Mouse (Mus musculus) stomach, embryonic 16.5 days (tissue): ENCODE data around the gene Fto. TPM values are rescaled to one million over a fixed set of nuclear protein-coding genes. Genes with fewer than 3 reads are reported as not detected.

Experiments used
- ATAC-seq: fragments of 200-750 bp; cut with Nextera tagmentation; 2 replicates; pipeline ENCODE4 v1.8.0; 2017; ENCODE audit warnings: moderate number of reproducible peaks, moderate TSS enrichment; ENCODE audit not compliant: insufficient read depth, low FRiP score
- H3K27ac ChIP-seq: fragments of 300-500 bp; sonication (generic); 2 replicates; pipeline ENCODE4 v1.5.1; 2014; ENCODE audit warnings: low read length
- H3K27me3 ChIP-seq: fragments of 300-500 bp; sonication (generic); 2 replicates; pipeline ENCODE4 v1.6.1; 2014; ENCODE audit warnings: low read length, control low read depth, mixed read lengths; ENCODE audit not compliant: control insufficient read depth, insufficient read depth
- H3K36me3 ChIP-seq: fragments of 300-500 bp; sonication (generic); 2 replicates; pipeline ENCODE4 v1.6.1; 2014; ENCODE audit warnings: low read length; ENCODE audit not compliant: control insufficient read depth, insufficient read depth
- H3K4me1 ChIP-seq: fragments of 300-500 bp; sonication (generic); 2 replicates; pipeline ENCODE4 v1.6.1; 2014; ENCODE audit warnings: low read length, control low read depth, mixed read lengths; ENCODE audit not compliant: control insufficient read depth, insufficient read depth
- H3K4me2 ChIP-seq: fragments of 300-500 bp; sonication (generic); 2 replicates; pipeline ENCODE4 v1.6.1; 2014; ENCODE audit warnings: low read depth, low read length, mixed read lengths
- H3K4me3 ChIP-seq: fragments of 300-500 bp; sonication (generic); replicated peaks from 2 replicates; pipeline ENCODE4 v1.5.1; 2014; ENCODE audit warnings: mild to moderate bottlenecking, low read length
- H3K9ac ChIP-seq: fragments of 300-500 bp; sonication (generic); 2 replicates; pipeline ENCODE4 v1.6.1; 2014; ENCODE audit warnings: low read length
- H3K9me3 ChIP-seq: fragments of 300-500 bp; sonication (generic); replicated peaks from 2 replicates; pipeline ENCODE4 v1.6.1; 2016; ENCODE audit warnings: low read length, control low read depth; ENCODE audit not compliant: control insufficient read depth
- WGBS: fragments of 180-500 bp; shearing (Covaris S2); extraction: QIAGEN DNeasy Blood & Tissue Kit; methylation state at CpG from one replicate; pipeline ENCODE4 v1.1.7; 2014; 5-methylcytosine and 5-hydroxymethylcytosine counted together
- polyA plus RNA-seq: library from polyadenylated mRNA; unstranded; fragments of >200 nt; fragmentation: Nextera tagmentation; extraction: Ambion mirVana; gene quantifications from 2 replicates; pipeline ENCODE4 v1.2.1, GENCODE M21; 2015

Fto gene
- polyA plus RNA-seq, 1 experiment from 2014 or later: 73.4 TPM

- Histone ChIP-seq H3K4me2 (no peak overlapping the region), H3K36me3 (no peaks in the 10 kb centered on the region), H3K4me3 (no peak overlapping the region), H3K4me1 (peaks cover 10% of the 10 kb centered on the region; the same call in 1 of the 2 replicates), H3K9ac (no peak overlapping the region), H3K27ac (no peak overlapping the region), H3K9me3 (no peaks in the 10 kb centered on the region), H3K27me3 (no peaks in the 10 kb centered on the region)
- 70% methylated on average over 2 of the region's 2 CpGs for WGBS
- no peak for ATAC-seq
Observed at GRCm38 (mm10) chr8:91487456-91487855, 174.1 kb downstream of the Fto start.

DNA sequence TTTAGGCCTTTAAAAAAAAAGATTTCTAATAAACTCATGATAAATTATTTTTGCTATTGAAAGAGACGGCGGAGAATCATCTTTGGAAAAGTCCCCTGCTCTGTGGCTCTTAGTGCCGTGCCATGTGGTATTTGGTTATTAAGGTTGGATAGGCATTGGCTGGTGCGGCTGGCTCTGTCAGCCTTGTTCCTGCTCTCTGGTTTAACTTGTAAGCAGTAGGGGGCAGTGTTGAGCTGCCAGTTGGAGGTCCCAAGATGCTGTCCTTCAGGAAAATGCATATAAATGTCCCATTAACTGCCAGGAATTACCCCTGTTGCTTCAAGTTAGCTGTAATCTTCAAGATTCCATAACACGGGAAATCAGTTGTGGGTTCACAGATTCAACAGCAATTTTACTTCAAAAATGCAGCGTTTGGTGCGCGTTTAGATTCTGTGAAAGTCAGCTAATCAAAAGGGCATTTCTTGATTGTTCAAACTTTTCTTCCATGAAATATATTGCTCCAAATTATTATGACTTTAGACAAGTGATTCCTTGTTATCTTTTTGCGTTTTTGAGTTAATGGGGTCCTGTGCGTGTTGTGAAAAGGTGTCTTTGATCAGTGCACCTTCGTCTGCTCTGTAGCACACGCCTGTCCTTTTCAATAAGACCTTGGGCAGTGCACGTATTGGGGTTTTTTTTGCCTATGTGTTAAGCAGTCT, 174.9 kb downstream of the Fto start:
- Histone ChIP-seq H3K9ac (no peak overlapping the region), H3K27ac (0 out of 2 replicates have a peak overlapping the region, but pooled peaks have one; percentile 57), H3K27me3 (no peaks in the 10 kb centered on the region), H3K9me3 (no peaks in the 10 kb centered on the region), H3K4me2 (no peak overlapping the region), H3K4me1 (peaks cover 7% of the 10 kb centered on the region; the same call in 1 of the 2 replicates), H3K36me3 (no peaks in the 10 kb centered on the region), H3K4me3 (no peak overlapping the region)
- ATAC-seq: 0 out of 2 replicates have a peak, but pooled peaks have one; percentile 25
- 56% methylated on average over 13 of the region's 13 CpGs for WGBS

- Histone ChIP-seq H3K4me1 (peaks cover 7% of the 10 kb centered on the region; the same call in 1 of the 2 replicates), H3K27me3 (no peaks in the 10 kb centered on the region), H3K9me3 (no peaks in the 10 kb centered on the region), H3K27ac (peak overlapping the region; percentile 57), H3K4me2 (no peak overlapping the region), H3K9ac (no peak overlapping the region; the same call in 1 of the 2 replicates), H3K4me3 (no peak overlapping the region), H3K36me3 (no peaks in the 10 kb centered on the region)
- ATAC-seq: no peak
- 71% methylated on average over 10 of the region's 10 CpGs for WGBS
Observed at GRCm38 (mm10) chr8:91488784-91489450, 175.6 kb downstream of the Fto start.

DNA sequence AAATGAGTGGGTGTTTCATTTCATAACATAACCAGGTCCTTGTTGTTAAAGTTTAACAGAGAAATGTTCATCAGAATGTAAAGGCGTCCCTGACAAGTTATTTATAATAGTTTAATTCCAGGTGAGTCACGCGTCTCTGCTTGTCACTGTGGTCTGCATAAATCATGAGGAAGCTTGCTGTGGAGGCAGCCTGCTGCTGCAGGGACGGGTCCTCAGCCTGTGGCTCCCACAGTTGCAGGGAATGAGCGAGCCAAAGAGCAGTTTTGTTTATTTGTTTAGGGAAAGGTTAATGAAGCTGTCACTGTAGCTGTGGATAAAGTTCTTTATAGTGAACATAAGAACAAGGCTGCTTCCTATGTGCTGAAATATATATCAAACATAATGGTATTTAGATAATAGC, 176.7 kb downstream of the Fto start:
- Histone ChIP-seq H3K9ac (no peak overlapping the region), H3K4me2 (no peak overlapping the region), H3K36me3 (no peaks in the 10 kb centered on the region), H3K9me3 (no peaks in the 10 kb centered on the region), H3K27me3 (no peaks in the 10 kb centered on the region), H3K4me1 (peaks cover 7% of the 10 kb centered on the region; the same call in 1 of the 2 replicates), H3K27ac (no peak overlapping the region), H3K4me3 (no peak overlapping the region)
- ATAC-seq: no peak; the same call in 1 of the 2 replicates
- 42% methylated on average over 5 of the region's 5 CpGs for WGBS

GRCm38 (mm10) chr8:91493373-91493772, 180.0 kb downstream of the Fto start:
- Histone ChIP-seq H3K4me1 (peaks cover 7% of the 10 kb centered on the region; the same call in 1 of the 2 replicates), H3K4me3 (no peak overlapping the region), H3K36me3 (no peaks in the 10 kb centered on the region), H3K27ac (no peak overlapping the region), H3K9me3 (no peaks in the 10 kb centered on the region), H3K9ac (no peak overlapping the region), H3K4me2 (no peak overlapping the region), H3K27me3 (no peaks in the 10 kb centered on the region)
- WGBS: 65% methylated on average over 8 of the region's 8 CpGs
- ATAC-seq: no peak

- no peak for ATAC-seq
- no peaks in the 10 kb centered on the region for H3K36me3 ChIP-seq
- no peak overlapping the region for H3K4me2 ChIP-seq
- H3K27me3 ChIP-seq: no peaks in the 10 kb centered on the region
- H3K27ac ChIP-seq: no peak overlapping the region
- no peaks in the 10 kb centered on the region for H3K9me3 ChIP-seq
- WGBS: 62% methylated on average over 10 of the region's 10 CpGs
- H3K4me3 ChIP-seq: no peak overlapping the region
- H3K9ac ChIP-seq: no peak overlapping the region
- H3K4me1 ChIP-seq: 0 out of 2 replicates have a peak, but pooled peaks cover 3% of the 10 kb centered on the region
Observed at GRCm38 (mm10) chr8:91494501-91495259, 181.4 kb downstream of the Fto start.

- Histone ChIP-seq H3K27ac (no peak overlapping the region), H3K36me3 (no peaks in the 10 kb centered on the region), H3K4me1 (no peaks in the 10 kb centered on the region), H3K27me3 (no peaks in the 10 kb centered on the region), H3K4me3 (no peak overlapping the region), H3K9me3 (no peaks in the 10 kb centered on the region), H3K9ac (no peak overlapping the region), H3K4me2 (no peak overlapping the region)
- WGBS: 66% methylated on average over 2 of the region's 2 CpGs
- ATAC-seq: no peak
Observed at GRCm38 (mm10) chr8:91495260-91495601, 181.9 kb downstream of the Fto start.

- Histone ChIP-seq H3K9ac (no peak overlapping the region), H3K27me3 (no peaks in the 10 kb centered on the region), H3K27ac (no peak overlapping the region), H3K4me2 (no peak overlapping the region), H3K4me3 (no peak overlapping the region), H3K9me3 (no peaks in the 10 kb centered on the region), H3K36me3 (no peaks in the 10 kb centered on the region), H3K4me1 (no peaks in the 10 kb centered on the region)
- ATAC-seq: no peak
Observed at GRCm38 (mm10) chr8:91496000-91496399, 182.7 kb downstream of the Fto start.

GRCm38 (mm10) chr8:91496936-91497335, 183.6 kb downstream of the Fto start:
- WGBS: 49% methylated on average over 7 of the region's 7 CpGs
- no peak overlapping the region for H3K4me3 ChIP-seq
- no peaks in the 10 kb centered on the region for H3K9me3 ChIP-seq
- H3K4me1 ChIP-seq: no peaks in the 10 kb centered on the region
- no peak overlapping the region for H3K9ac ChIP-seq
- no peak overlapping the region for H3K4me2 ChIP-seq
- no peak overlapping the region for H3K27ac ChIP-seq
- no peak for ATAC-seq
- no peaks in the 10 kb centered on the region for H3K36me3 ChIP-seq
- H3K27me3 ChIP-seq: no peaks in the 10 kb centered on the region
